Mouse (Mus musculus) WW6 (cell line): Measurements from ENCODE around the gene Hivep3.

ENCODE experiments used
- DNase-seq: peaks from one replicate; pipeline ENCODE4 v3.0.0-alpha.2; 2013; ENCODE audit warnings: low read depth, low spot score

The Hivep3 gene

GRCm38 (mm10) chr4:120009151-120009550, 275.6 kb downstream of the Hivep3 start:
- DNase-seq: no peak

- no peak for DNase-seq
Measured at GRCm38 (mm10) chr4:120011788-120012187, 278.2 kb downstream of the Hivep3 start.

GRCm38 (mm10) chr4:120012891-120013290, 279.3 kb downstream of the Hivep3 start:
- no peak for DNase-seq

- DNase-seq: no peak
Measured at GRCm38 (mm10) chr4:120018426-120018825, 284.8 kb downstream of the Hivep3 start.

GRCm38 (mm10) chr4:120022392-120022791, 288.8 kb downstream of the Hivep3 start:
- no peak for DNase-seq

GRCm38 (mm10) chr4:120023221-120023840, 289.7 kb downstream of the Hivep3 start:
- DNase-seq: no peak

GRCm38 (mm10) chr4:120024071-120024470, 290.5 kb downstream of the Hivep3 start:
- no peak for DNase-seq

GRCm38 (mm10) chr4:120027671-120028070, 294.1 kb downstream of the Hivep3 start:
- no peak for DNase-seq

- DNase-seq: no peak
Measured at GRCm38 (mm10) chr4:120029937-120030336, 296.4 kb downstream of the Hivep3 start.

- no peak for DNase-seq
Measured at GRCm38 (mm10) chr4:120032320-120032983, 298.9 kb downstream of the Hivep3 start.

GRCm38 (mm10) chr4:120032984-120033355, 299.4 kb downstream of the Hivep3 start:
- no peak for DNase-seq

GRCm38 (mm10) chr4:120036294-120036693, 302.7 kb downstream of the Hivep3 start:
- DNase-seq: no peak

- DNase-seq: no peak
Measured at GRCm38 (mm10) chr4:120037007-120037406, 303.4 kb downstream of the Hivep3 start.

GRCm38 (mm10) chr4:120041520-120041919, 307.9 kb downstream of the Hivep3 start:
- no peak for DNase-seq

- no peak for DNase-seq
Measured at GRCm38 (mm10) chr4:120042480-120042879, 308.9 kb downstream of the Hivep3 start.

GRCm38 (mm10) chr4:120044612-120045011, 311.0 kb downstream of the Hivep3 start:
- no peak for DNase-seq

GRCm38 (mm10) chr4:120045131-120045537, 311.6 kb downstream of the Hivep3 start:
- no peak for DNase-seq

- no peak for DNase-seq
Measured at GRCm38 (mm10) chr4:120045871-120046270, 312.3 kb downstream of the Hivep3 start.

GRCm38 (mm10) chr4:120047060-120047459, 313.5 kb downstream of the Hivep3 start:
- no peak for DNase-seq

GRCm38 (mm10) chr4:120048274-120048673, 314.7 kb downstream of the Hivep3 start:
- no peak for DNase-seq

GRCm38 (mm10) chr4:120049857-120050256, 316.3 kb downstream of the Hivep3 start:
- no peak for DNase-seq

- no peak for DNase-seq
Measured at GRCm38 (mm10) chr4:120052481-120052880, 318.9 kb downstream of the Hivep3 start.
